ENCODE assay signal across 8 mouse cellular contexts in genomic region chr16:17529981-17530586, GRCm38 (mm10). TPM values are rescaled to one million over a fixed set of nuclear protein-coding genes. Genes with fewer than 3 reads are reported as not detected.
A peak's percentile ranks its signal among the peaks of the same experiment; 100 is the strongest.
DNase-seq lines count a peak whose midpoint lies in the region; ATAC-seq and TF ChIP-seq lines count a peak whose summit lies in the region.

No protein-coding gene starts in this region.

- peaks cover 7 to 48% of the 10 kb centered on the region in 2 experiments; a peak in 3 of 4 replicates for H3K4me1 ChIP-seq in CH12.LX (ENCODE audit: control insufficient read depth in 1 of 2, insufficient read depth in 2 of 2)
- peaks cover 14% of the 10 kb centered on the region for H3K4me1 ChIP-seq in forebrain, postnatal 0 days (ENCODE audit: insufficient read depth)
- H3K4me1 ChIP-seq in limb, embryonic 14.5 days (ENCODE audit: control insufficient read depth, insufficient read depth, low read length) = peaks cover 15% of the 10 kb centered on the region
- peaks cover 17% of the 10 kb centered on the region for H3K4me1 ChIP-seq in neural tube, embryonic 14.5 days (ENCODE audit: control insufficient read depth, insufficient read depth, low read length)

- H3K36me3 ChIP-seq in CH12.LX (replicated peaks in 1 of 2; ENCODE audit: control insufficient read depth in 1 of 2, insufficient read depth in 1 of 2, low read length in 1 of 2) = peaks cover 38 to 40% of the 10 kb centered on the region in 2 experiments
- H3K36me3 ChIP-seq in forebrain, postnatal 0 days (ENCODE audit: insufficient read depth) = peaks cover 40% of the 10 kb centered on the region
- peaks cover 44% of the 10 kb centered on the region for H3K36me3 ChIP-seq in limb, embryonic 14.5 days (ENCODE audit: control insufficient read depth, insufficient read depth, low read length)
- peaks cover 29% of the 10 kb centered on the region for H3K36me3 ChIP-seq in neural tube, embryonic 14.5 days (ENCODE audit: control insufficient read depth, insufficient read depth, low read length)

- TF ChIP-seq CTCF in CH12.LX (conservative IDR thresholded peaks at IDR 0.05 in 1 of 2, IDR thresholded peaks at IDR 0.05 in 1 of 2; ENCODE audit: low read depth in 2 of 2, low read length in 2 of 2) = no peak
- no peak for TF ChIP-seq CTCF in forebrain, postnatal 0 days (IDR thresholded peaks at IDR 0.05; ENCODE audit: low read depth)

- peak; percentile 52 for DNase-seq in cerebellum, adult 8-10 months
- no peak for DNase-seq in cerebellum, adult 9-10 months
- DNase-seq in CH12.LX (ENCODE audit: extremely low read depth) = peak; percentile 24
- DNase-seq in forebrain, postnatal 0 days = peak; percentile 10
- no peak for DNase-seq in limb, embryonic 14.5 days (ENCODE audit: low spot score)
- DNase-seq in embryo, embryonic 11 days = no peak

- peak overlapping the region; percentile 63 for H3K4me2 ChIP-seq in CH12.LX (ENCODE audit: insufficient read depth, low read depth, poor library complexity, severe bottlenecking)
- peak overlapping the region; percentile 89 for H3K4me2 ChIP-seq in forebrain, postnatal 0 days (ENCODE audit: low read depth)
- H3K4me2 ChIP-seq in limb, embryonic 14.5 days (replicated peaks; ENCODE audit: low read depth, low read length, severe bottlenecking) = peak overlapping the region; percentile 84
- H3K4me2 ChIP-seq in neural tube, embryonic 14.5 days (ENCODE audit: low read depth, low read length) = peak overlapping the region; percentile 91

- WGBS in forebrain, postnatal 0 days = 14% methylated on average over 17 of the region's 17 CpGs
- 15% methylated on average over 15 of the region's 17 CpGs for WGBS in limb, embryonic 14.5 days
- 13% methylated on average over 17 of the region's 17 CpGs for WGBS in neural tube, embryonic 14.5 days

- dilution Hi-C loops in CH12.LX (cut with MboI; ENCODE audit: extremely low pct_ligation_motif_present, extremely low pct_unique_long_range_greater_than_20kb, low sequenced_read_pairs) = no loop called here

- TF ChIP-seq POLR2A in CH12.LX (IDR thresholded peaks at IDR 0.05; ENCODE audit: low read depth, low read length) = no peak
- TF ChIP-seq POLR2A in limb, embryonic 14.5 days (IDR thresholded peaks at IDR 0.05; ENCODE audit: borderline replicate concordance, extremely low read depth, insufficient read depth, insufficient read length) = no peak

- TF ChIP-seq EP300 in CH12.LX (IDR thresholded peaks at IDR 0.05; ENCODE audit: low read length) = no peak

- in situ Hi-C loops in CH12.LX (cut with MboI; ENCODE audit: low pct_ligation_motif_present, low pct_unique_long_range_greater_than_20kb, low sequenced_read_pairs) = loop anchor here (5.0 to 10.0 kb wide), 2 partner anchors 123 to 325 kb away; partner anchors contain the start of genes Pi4ka, Rimbp3, Snap29 and Ube2l3

- no peaks in the 10 kb centered on the region for H3K9me3 ChIP-seq in CH12.LX (replicated peaks; ENCODE audit: low read length)
- H3K9me3 ChIP-seq in forebrain, postnatal 0 days (ENCODE audit: low read length) = no peaks in the 10 kb centered on the region
- H3K9me3 ChIP-seq in limb, embryonic 14.5 days (ENCODE audit: control insufficient read depth, low read length) = no peaks in the 10 kb centered on the region
- H3K9me3 ChIP-seq in neural tube, embryonic 14.5 days (ENCODE audit: control insufficient read depth, low read length) = no peaks in the 10 kb centered on the region

- no peak for ATAC-seq in forebrain, postnatal 0 days
- ATAC-seq in limb, embryonic 14.5 days (ENCODE audit: low FRiP score, low read depth) = no peak
- ATAC-seq in neural tube, embryonic 14.5 days (ENCODE audit: low read depth) = peak; percentile 2; the same call in 1 of the 2 replicates
- ATAC-seq in granulocyte monocyte progenitor cell, adult 5-6 weeks (replicated peaks; ENCODE audit: poor library complexity, severe bottlenecking) = no peak

- H3K79me2 ChIP-seq in CH12.LX (replicated peaks; ENCODE audit: control insufficient read depth, extremely low read depth, insufficient read depth, poor library complexity, severe bottlenecking) = peaks cover 11% of the 10 kb centered on the region; the same call in 1 of the 2 replicates

- peak overlapping the region; percentile 86 for H3K27ac ChIP-seq in CH12.LX (ENCODE audit: insufficient read depth, low read depth)
- peak overlapping the region; percentile 100 for H3K27ac ChIP-seq in forebrain, postnatal 0 days (ENCODE audit: low read depth, low read length)
- peak overlapping the region; percentile 98 for H3K27ac ChIP-seq in limb, embryonic 14.5 days (replicated peaks; ENCODE audit: low read depth, low read length)
- peak overlapping the region; percentile 97 for H3K27ac ChIP-seq in neural tube, embryonic 14.5 days (ENCODE audit: low read depth, low read length)

- H3K4me3 ChIP-seq in CH12.LX (replicated peaks in 1 of 3; ENCODE audit: low read depth in 2 of 3, low read length in 2 of 3, poor library complexity in 1 of 3) = peak overlapping the region; percentile 69 to 91 (median 77)
- peak overlapping the region; percentile 72 for H3K4me3 ChIP-seq in forebrain, postnatal 0 days (ENCODE audit: low read depth, low read length)
- peak overlapping the region; percentile 75 for H3K4me3 ChIP-seq in limb, embryonic 14.5 days (replicated peaks; ENCODE audit: low read length)
- peak overlapping the region; percentile 70 for H3K4me3 ChIP-seq in neural tube, embryonic 14.5 days (ENCODE audit: low read depth, low read length)

- peak overlapping the region; percentile 94 for H3K9ac ChIP-seq in CH12.LX (ENCODE audit: insufficient read depth, low read depth)
- peak overlapping the region; percentile 93 for H3K9ac ChIP-seq in forebrain, postnatal 0 days
- peak overlapping the region; percentile 84 for H3K9ac ChIP-seq in limb, embryonic 14.5 days (ENCODE audit: low read depth, low read length, severe bottlenecking)
- peak overlapping the region; percentile 90 for H3K9ac ChIP-seq in neural tube, embryonic 14.5 days (replicated peaks; ENCODE audit: low read depth, low read length)

- H3K27me3 ChIP-seq in CH12.LX (replicated peaks) = no peaks in the 10 kb centered on the region
- no peaks in the 10 kb centered on the region for H3K27me3 ChIP-seq in forebrain, postnatal 0 days (ENCODE audit: insufficient read depth, low read length)
- H3K27me3 ChIP-seq in limb, embryonic 14.5 days (ENCODE audit: control insufficient read depth, insufficient read depth, low read length) = no peaks in the 10 kb centered on the region
- no peaks in the 10 kb centered on the region for H3K27me3 ChIP-seq in neural tube, embryonic 14.5 days (ENCODE audit: control insufficient read depth, insufficient read depth, low read length)

- no peak for TF ChIP-seq RAD21 in CH12.LX (IDR thresholded peaks at IDR 0.05; ENCODE audit: low read depth, low read length)

RNA-seq across cellular contexts. Expression of gene Thap7, which starts 0.9 kb away (rescaled TPM):
- total RNA-seq in CH12.LX (2012; rRNA removed) (64.3 and 72.7 TPM in 2 replicates), CH12.LX (2014; rRNA removed) (80.7 and 83.3 TPM in 2 replicates)
- polyA plus RNA-seq in CH12.LX (2012; ENCODE audit: insufficient read length, low read depth) = 79.4 and 82.4 TPM in 2 replicates
- 69.2 and 71.0 TPM in 2 replicates for total RNA-seq in forebrain, postnatal 0 days (2014; rRNA removed)
- polyA plus RNA-seq in forebrain, postnatal 0 days (2015; fragmentation: Nextera tagmentation; extraction: Ambion mirVana) = 58.3 and 64.4 TPM in 2 replicates
- polyA plus RNA-seq in limb, embryonic 14.5 days (2012; rRNA removed) = 91.9 and 104 TPM in 2 replicates
- 60.0 and 63.2 TPM in 2 replicates for polyA plus RNA-seq in limb, embryonic 14.5 days (2014; fragmentation: Nextera tagmentation; extraction: Ambion mirVana)
- polyA plus RNA-seq in neural tube, embryonic 14.5 days (2014; fragmentation: Nextera tagmentation; extraction: Ambion mirVana) = 58.6 and 62.7 TPM in 2 replicates
- 18.4 and 24.8 TPM in 2 replicates for total RNA-seq in granulocyte monocyte progenitor cell, adult 5-6 weeks (2014; fragmentation: Nextera tagmentation)
- 32.1 and 43.8 TPM in 2 replicates for total RNA-seq in granulocyte monocyte progenitor cell, adult 5-6 weeks (2017)

RNA-seq across cellular contexts. Expression of gene Lztr1, which starts 21.6 kb away (rescaled TPM):
- total RNA-seq in CH12.LX (2012; rRNA removed) (111 and 138 TPM in 2 replicates), CH12.LX (2014; rRNA removed) (98.4 and 110 TPM in 2 replicates)
- polyA plus RNA-seq in CH12.LX (2012; ENCODE audit: insufficient read length, low read depth) = 78.0 and 111 TPM in 2 replicates
- total RNA-seq in forebrain, postnatal 0 days (2014; rRNA removed) = 206 and 244 TPM in 2 replicates
- polyA plus RNA-seq in forebrain, postnatal 0 days (2015; fragmentation: Nextera tagmentation; extraction: Ambion mirVana) = 91.4 and 103 TPM in 2 replicates
- 246 and 336 TPM in 2 replicates for polyA plus RNA-seq in limb, embryonic 14.5 days (2012; rRNA removed)
- 82.6 and 87.6 TPM in 2 replicates for polyA plus RNA-seq in limb, embryonic 14.5 days (2014; fragmentation: Nextera tagmentation; extraction: Ambion mirVana)
- 113 and 132 TPM in 2 replicates for polyA plus RNA-seq in neural tube, embryonic 14.5 days (2014; fragmentation: Nextera tagmentation; extraction: Ambion mirVana)
- 35.0 and 51.1 TPM in 2 replicates for total RNA-seq in granulocyte monocyte progenitor cell, adult 5-6 weeks (2014; fragmentation: Nextera tagmentation)
- 47.1 and 73.7 TPM in 2 replicates for total RNA-seq in granulocyte monocyte progenitor cell, adult 5-6 weeks (2017)

RNA-seq across cellular contexts. Expression of gene Lrrc74b, which starts 31.0 kb away (rescaled TPM):
- total RNA-seq in CH12.LX (2012; rRNA removed) = not detected in 2 replicates
- total RNA-seq in CH12.LX (2014; rRNA removed) = not detected in 2 replicates
- 0.17 TPM in 1 of 2 replicates, not detected in the other for polyA plus RNA-seq in CH12.LX (2012; ENCODE audit: insufficient read length, low read depth)
- total RNA-seq in forebrain, postnatal 0 days (2014; rRNA removed) = 3.0 and 3.5 TPM in 2 replicates
- 2.3 and 4.1 TPM in 2 replicates for polyA plus RNA-seq in forebrain, postnatal 0 days (2015; fragmentation: Nextera tagmentation; extraction: Ambion mirVana)
- polyA plus RNA-seq in limb, embryonic 14.5 days (2012; rRNA removed) = 0.08 and 0.23 TPM in 2 replicates
- polyA plus RNA-seq in limb, embryonic 14.5 days (2014; fragmentation: Nextera tagmentation; extraction: Ambion mirVana) = 0.29 TPM in 1 of 2 replicates, not detected in the other
- polyA plus RNA-seq in neural tube, embryonic 14.5 days (2014; fragmentation: Nextera tagmentation; extraction: Ambion mirVana) = 0.79 and 1.1 TPM in 2 replicates
- not detected in 2 replicates for total RNA-seq in granulocyte monocyte progenitor cell, adult 5-6 weeks (2014; fragmentation: Nextera tagmentation)
- not detected in 2 replicates for total RNA-seq in granulocyte monocyte progenitor cell, adult 5-6 weeks (2017)

RNA-seq across cellular contexts. Expression of gene P2rx6, which starts 31.6 kb away (rescaled TPM):
- not detected in 2 replicates for total RNA-seq in CH12.LX (2012; rRNA removed)
- total RNA-seq in CH12.LX (2014; rRNA removed) = not detected in 2 replicates
- polyA plus RNA-seq in CH12.LX (2012; ENCODE audit: insufficient read length, low read depth) = not detected in 2 replicates
- 1.3 and 1.9 TPM in 2 replicates for total RNA-seq in forebrain, postnatal 0 days (2014; rRNA removed)
- polyA plus RNA-seq in forebrain, postnatal 0 days (2015; fragmentation: Nextera tagmentation; extraction: Ambion mirVana) = 1.5 and 2.8 TPM in 2 replicates
- polyA plus RNA-seq in limb, embryonic 14.5 days (2012; rRNA removed) = 0.92 and 0.99 TPM in 2 replicates
- 0.47 and 0.82 TPM in 2 replicates for polyA plus RNA-seq in limb, embryonic 14.5 days (2014; fragmentation: Nextera tagmentation; extraction: Ambion mirVana)
- polyA plus RNA-seq in neural tube, embryonic 14.5 days (2014; fragmentation: Nextera tagmentation; extraction: Ambion mirVana) = 2.4 and 2.7 TPM in 2 replicates
- total RNA-seq in granulocyte monocyte progenitor cell, adult 5-6 weeks (2014; fragmentation: Nextera tagmentation) = not detected in 2 replicates
- total RNA-seq in granulocyte monocyte progenitor cell, adult 5-6 weeks (2017) = not detected in 2 replicates

RNA-seq across cellular contexts. Expression of gene Aifm3, which starts 40.7 kb away (rescaled TPM):
- 0.08 TPM in 1 of 2 replicates, not detected in the other for total RNA-seq in CH12.LX (2012; rRNA removed)
- not detected in 2 replicates for total RNA-seq in CH12.LX (2014; rRNA removed)
- not detected in 2 replicates for polyA plus RNA-seq in CH12.LX (2012; ENCODE audit: insufficient read length, low read depth)
- 15.2 and 21.8 TPM in 2 replicates for total RNA-seq in forebrain, postnatal 0 days (2014; rRNA removed)
- polyA plus RNA-seq in forebrain, postnatal 0 days (2015; fragmentation: Nextera tagmentation; extraction: Ambion mirVana) = 7.5 and 12.7 TPM in 2 replicates
- polyA plus RNA-seq in limb, embryonic 14.5 days (2012; rRNA removed) = 0.85 and 1.3 TPM in 2 replicates
- 0.48 and 0.55 TPM in 2 replicates for polyA plus RNA-seq in limb, embryonic 14.5 days (2014; fragmentation: Nextera tagmentation; extraction: Ambion mirVana)
- 3.0 and 3.4 TPM in 2 replicates for polyA plus RNA-seq in neural tube, embryonic 14.5 days (2014; fragmentation: Nextera tagmentation; extraction: Ambion mirVana)
- total RNA-seq in granulocyte monocyte progenitor cell, adult 5-6 weeks (2014; fragmentation: Nextera tagmentation) = not detected in 2 replicates
- not detected in 2 replicates for total RNA-seq in granulocyte monocyte progenitor cell, adult 5-6 weeks (2017)

Comparison
In these comparisons a context has a peak if more than half of its experiments do, and no peak if none do; other contexts are left out.
1. DNase-seq: peak in cerebellum, adult 8-10 months (single experiment), CH12.LX (single experiment) and forebrain, postnatal 0 days (single experiment); none in cerebellum, adult 9-10 months (single experiment), limb, embryonic 14.5 days (single experiment) and embryo, embryonic 11 days (single experiment).
2. Peak in every context shown above with its lines, with median percentiles within 50 percentile points of each other: H3K27ac ChIP-seq, H3K4me2 ChIP-seq, H3K4me3 ChIP-seq and H3K9ac ChIP-seq.